Comparison of ENCODE assay signal across 12 mouse cellular contexts in the genomic region with DNA sequence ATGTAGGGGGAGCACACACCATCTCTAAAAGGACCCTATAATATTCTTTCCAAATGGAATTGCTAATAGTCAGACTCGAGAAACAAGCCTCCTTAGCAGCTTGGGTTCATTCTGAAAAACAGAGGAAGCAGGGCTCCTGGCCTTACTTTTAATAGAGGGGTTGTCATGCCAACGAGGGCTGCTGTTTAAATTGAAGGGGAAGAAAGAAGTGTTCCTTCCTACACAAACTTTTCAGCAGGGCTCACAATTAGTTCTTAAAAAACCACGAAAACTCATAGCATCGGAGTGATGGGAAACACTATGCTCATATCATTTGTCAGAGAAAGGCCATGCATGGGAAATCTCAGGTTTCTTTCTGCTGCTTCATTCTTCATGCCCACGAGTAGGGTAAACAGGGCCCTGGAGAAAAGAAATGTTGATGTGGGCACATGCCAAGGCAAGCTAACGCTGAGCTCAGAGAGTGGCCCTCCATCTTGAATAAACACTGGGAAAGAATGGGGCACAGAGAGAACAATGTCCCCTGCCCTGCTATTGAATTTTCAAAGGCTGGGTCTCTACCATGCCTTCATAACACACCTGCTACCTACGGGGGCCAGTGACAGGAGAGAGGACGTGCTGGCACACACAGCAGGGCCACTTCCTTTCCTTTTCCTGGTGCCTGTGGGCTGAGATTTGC.
DNase-seq lines count a peak whose midpoint lies in the region; ATAC-seq and TF ChIP-seq lines count a peak whose summit lies in the region.
"Had no signal": no experiment of that assay in that cellular context is flagged by ENCODE, and none has a peak within 500 bp of the region (broad histone marks: within the 10 kb centered on the region; RNA-seq: fewer than 3 reads in every experiment).

No protein-coding gene starts in this region.

- no peaks in the 10 kb centered on the region for H3K27me3 ChIP-seq in lung, embryonic 14.5 days (ENCODE audit: insufficient read depth, low read length)
- H3K27me3 ChIP-seq: liver, embryonic 13.5 days had no signal

- TF ChIP-seq POLR2A in embryonic fibroblast, embryonic 13.5 days (IDR thresholded peaks at IDR 0.05; ENCODE audit: low read depth, low read length): no peak
- no peak for TF ChIP-seq POLR2A in olfactory bulb, adult 2 months (IDR thresholded peaks at IDR 0.05; ENCODE audit: insufficient read depth, low read depth, low read length)

- peaks cover 9% of the 10 kb centered on the region; the same call in 1 of the 2 replicates for H3K4me1 ChIP-seq in lung, embryonic 14.5 days (ENCODE audit: insufficient read depth)
- H3K4me1 ChIP-seq in embryonic fibroblast, embryonic 13.5 days (ENCODE audit: control insufficient read depth, insufficient read depth, low read length): no peaks in the 10 kb centered on the region
- peaks cover 18% of the 10 kb centered on the region for H3K4me1 ChIP-seq in olfactory bulb, adult 2 months (ENCODE audit: control insufficient read depth, insufficient read depth, low read length)

- no peak overlapping the region for H3K4me2 ChIP-seq in lung, embryonic 14.5 days
- H3K4me2 ChIP-seq: liver, embryonic 13.5 days had no signal

- peak; percentile 50; the same call in 1 of the 2 replicates for ATAC-seq in lung, embryonic 14.5 days (ENCODE audit: insufficient read depth)
- peak; percentile 23 to 49; a peak in 1 of 4 replicates for ATAC-seq in hematopoietic stem cell, adult 5-6 weeks (replicated peaks in 1 of 2; ENCODE audit: insufficient read depth in 1 of 2, low FRiP score in 2 of 2, low TSS enrichment in 1 of 2, low read depth in 1 of 2, poor library complexity in 2 of 2, severe bottlenecking in 2 of 2)
- ATAC-seq: intestine, postnatal 0 days had no signal

- H3K4me3 ChIP-seq in lung, embryonic 14.5 days (ENCODE audit: low read depth, low read length): no peak overlapping the region
- no peak overlapping the region for H3K4me3 ChIP-seq in embryonic fibroblast, embryonic 13.5 days (ENCODE audit: insufficient read depth, low read length)
- H3K4me3 ChIP-seq in olfactory bulb, adult 2 months (ENCODE audit: insufficient read depth, low read depth, low read length): no peak overlapping the region
- H3K4me3 ChIP-seq: heart, adult 2 months; liver, embryonic 13.5 days had no signal

- no peak for TF ChIP-seq CTCF in lung, embryonic 14.5 days (IDR thresholded peaks at IDR 0.05; ENCODE audit: low read depth)
- no peak for TF ChIP-seq CTCF in embryonic fibroblast, embryonic 13.5 days (IDR thresholded peaks at IDR 0.05; ENCODE audit: borderline replicate concordance, insufficient read depth, low read length)
- TF ChIP-seq CTCF in olfactory bulb, adult 2 months (IDR thresholded peaks at IDR 0.05; ENCODE audit: insufficient read depth, low read depth, low read length): no peak

- no peak for DNase-seq in lung, embryonic 14.5 days
- DNase-seq in lung, postnatal 14 days: no peak
- no peak for DNase-seq in cerebellum, adult 11-12 months
- no peak for DNase-seq in yolk sac, embryonic 10.5 days (ENCODE audit: low spot score)
- DNase-seq: heart, adult 2 months; liver, embryonic 13.5 days; right cerebral cortex, postnatal 4 days; thymus, postnatal 14 days had no signal

- 67% methylated on average over 8 of the region's 8 CpGs for WGBS in lung, embryonic 14.5 days
- WGBS in olfactory bulb, adult 2 months: 21% methylated on average over 8 of the region's 8 CpGs

- no peak overlapping the region for H3K9ac ChIP-seq in lung, embryonic 14.5 days
- H3K9ac ChIP-seq: liver, embryonic 13.5 days had no signal

- no peaks in the 10 kb centered on the region for H3K9me3 ChIP-seq in lung, embryonic 14.5 days (ENCODE audit: low read depth, low read length)
- H3K9me3 ChIP-seq: liver, embryonic 13.5 days had no signal

- peak overlapping the region; percentile 68; the same call in 1 of the 2 replicates for H3K27ac ChIP-seq in lung, embryonic 14.5 days (ENCODE audit: low read depth)
- H3K27ac ChIP-seq in embryonic fibroblast, embryonic 13.5 days (ENCODE audit: insufficient read depth, low read length): peak overlapping the region; percentile 13; the same call in 1 of the 2 replicates
- H3K27ac ChIP-seq in olfactory bulb, adult 2 months (ENCODE audit: insufficient read depth, low read depth, low read length): peak overlapping the region; percentile 53
- H3K27ac ChIP-seq: heart, adult 2 months; liver, embryonic 13.5 days had no signal

- peaks cover 27% of the 10 kb centered on the region for H3K36me3 ChIP-seq in lung, embryonic 14.5 days (ENCODE audit: insufficient read depth)

Comparison
In these comparisons a context has a peak if more than half of its experiments do, and no peak if none do; other contexts are left out.
1. H3K27ac ChIP-seq: peak in every context shown above with its lines; median percentile 68 in lung, embryonic 14.5 days; 53 in olfactory bulb, adult 2 months; 13 in embryonic fibroblast, embryonic 13.5 days.